Mouse (Mus musculus) embryonic facial prominence, embryonic 14.5 days (tissue): ENCODE results near the gene Cnpy1. TPM values are rescaled to one million over a fixed set of nuclear protein-coding genes. Genes with fewer than 3 reads are reported as not detected.

Source experiments
- ATAC-seq: fragments of 200-750 bp; cut with Nextera tagmentation; 2 replicates; pipeline ENCODE4 v1.8.0; 2017; ENCODE audit warnings: low read depth, moderate number of reproducible peaks, moderate TSS enrichment
- DNase-seq: peaks from one replicate; pipeline ENCODE4 v3.0.0-alpha.2; 2015; ENCODE audit warnings: low spot score
- H3K27ac ChIP-seq: fragments of 300-500 bp; sonication (generic); replicated peaks from 2 replicates; pipeline ENCODE4 v1.5.1; 2014; ENCODE audit warnings: low read depth, mild to moderate bottlenecking, low read length, moderate library complexity
- H3K27me3 ChIP-seq: fragments of 300-500 bp; sonication (generic); replicated peaks from 2 replicates; pipeline ENCODE4 v1.6.1; 2014; ENCODE audit warnings: low read length; ENCODE audit not compliant: control insufficient read depth, insufficient read depth
- H3K36me3 ChIP-seq: fragments of 300-500 bp; sonication (generic); 2 replicates; pipeline ENCODE4 v1.6.1; 2014; ENCODE audit warnings: low read length, mixed read lengths; ENCODE audit not compliant: control insufficient read depth, insufficient read depth
- H3K4me1 ChIP-seq: fragments of 300-500 bp; sonication (generic); 2 replicates; pipeline ENCODE4 v1.6.1; 2014; ENCODE audit warnings: antibody characterized with exemption, low read length; ENCODE audit not compliant: control insufficient read depth, insufficient read depth
- H3K4me2 ChIP-seq: fragments of 300-500 bp; sonication (generic); 2 replicates; pipeline ENCODE4 v1.6.1; 2014; ENCODE audit warnings: low read depth, mild to moderate bottlenecking, low read length, moderate library complexity, mixed read lengths
- H3K4me3 ChIP-seq: fragments of 300-500 bp; sonication (generic); 2 replicates; pipeline ENCODE4 v1.5.1; 2014; ENCODE audit warnings: low read depth, mild to moderate bottlenecking, low read length
- H3K9ac ChIP-seq: fragments of 300-500 bp; sonication (generic); 2 replicates; pipeline ENCODE4 v1.6.1; 2014; ENCODE audit warnings: low read depth, mild to moderate bottlenecking, low read length, moderate library complexity, mixed read lengths
- H3K9me3 ChIP-seq: fragments of 300-500 bp; sonication (generic); 2 replicates; pipeline ENCODE4 v1.6.1; 2016; ENCODE audit warnings: low read length; ENCODE audit not compliant: control insufficient read depth
- WGBS: fragments of 180-500 bp; shearing (Covaris S2); extraction: QIAGEN DNeasy Blood & Tissue Kit; methylation state at CpG from one replicate; pipeline ENCODE4 v1.1.7; 2014; 5-methylcytosine and 5-hydroxymethylcytosine counted together
- polyA plus RNA-seq: library from polyadenylated mRNA; unstranded; fragments of >200 nt; fragmentation: Nextera tagmentation; extraction: Ambion mirVana; gene quantifications from 2 replicates; pipeline ENCODE4 v1.2.1, GENCODE M21; 2014

Cnpy1 gene
- polyA plus RNA-seq, 1 experiment from 2014 or later: 1.7 TPM

DNA sequence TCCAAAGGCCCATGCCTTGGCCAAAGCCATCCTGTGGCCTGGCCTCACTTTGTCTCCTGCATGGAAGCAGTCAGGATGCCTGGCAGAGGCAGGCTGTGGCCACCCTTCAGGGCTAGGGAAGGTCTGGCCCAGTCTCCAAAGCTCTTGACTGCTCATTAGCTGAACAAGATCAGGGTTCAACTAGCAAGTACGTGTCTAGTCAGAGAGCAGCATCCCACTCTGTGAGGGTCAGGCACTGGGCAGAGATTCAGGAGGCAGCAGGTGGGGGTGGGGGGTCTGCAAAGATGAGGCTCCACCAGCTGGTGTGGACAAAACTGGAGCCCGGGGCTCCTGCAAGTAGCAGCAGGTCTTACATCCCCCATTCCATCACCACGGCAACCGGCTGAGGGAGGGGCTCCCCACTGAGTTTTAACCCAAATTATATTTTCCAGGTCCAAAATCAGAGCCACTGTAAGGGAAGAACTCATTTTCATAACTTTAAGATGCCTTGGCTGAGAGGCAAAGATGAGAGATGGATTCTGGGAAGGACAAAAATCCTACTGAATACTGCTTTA is 5.7 kb upstream of the Cnpy1 start:
- Histone ChIP-seq H3K27ac (no peak overlapping the region), H3K4me3 (no peak overlapping the region), H3K9me3 (no peaks in the 10 kb centered on the region), H3K4me1 (no peaks in the 10 kb centered on the region), H3K27me3 (no peaks in the 10 kb centered on the region), H3K9ac (no peak overlapping the region), H3K36me3 (no peaks in the 10 kb centered on the region), H3K4me2 (no peak overlapping the region)
- WGBS: 42% methylated on average over 4 of the region's 4 CpGs
- 0 out of 2 replicates have a peak, but pooled peaks have one; percentile 30 for ATAC-seq
- DNase-seq: peak; percentile 22

DNA sequence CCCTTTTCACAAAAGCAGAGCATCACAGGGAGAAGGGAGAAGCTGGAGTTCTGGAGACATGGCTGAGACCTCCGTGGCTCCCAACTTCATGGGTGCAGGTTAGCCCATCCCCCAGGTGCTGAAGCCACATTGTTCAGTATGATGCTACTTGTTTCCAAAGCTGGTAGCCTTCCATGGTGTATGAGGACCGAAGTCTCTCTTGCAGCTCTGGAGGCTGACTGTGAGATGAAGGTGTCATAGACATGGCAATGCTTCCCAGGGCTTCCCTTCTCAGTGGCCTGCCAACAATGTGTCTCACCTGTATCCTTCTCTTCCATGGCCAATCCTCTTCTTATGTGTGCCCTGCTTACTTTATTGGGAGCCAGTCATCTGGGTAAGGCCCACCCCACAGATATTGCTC is 4.9 kb upstream of the Cnpy1 start:
- Histone ChIP-seq H3K4me3 (no peak overlapping the region), H3K9me3 (no peaks in the 10 kb centered on the region), H3K4me1 (no peaks in the 10 kb centered on the region), H3K27me3 (no peaks in the 10 kb centered on the region), H3K4me2 (no peak overlapping the region), H3K9ac (no peak overlapping the region), H3K27ac (no peak overlapping the region), H3K36me3 (no peaks in the 10 kb centered on the region)
- ATAC-seq: no peak
- 83% methylated on average over 2 of the region's 2 CpGs for whole genome bisulfite sequencing
- DNase-seq: no peak

DNA sequence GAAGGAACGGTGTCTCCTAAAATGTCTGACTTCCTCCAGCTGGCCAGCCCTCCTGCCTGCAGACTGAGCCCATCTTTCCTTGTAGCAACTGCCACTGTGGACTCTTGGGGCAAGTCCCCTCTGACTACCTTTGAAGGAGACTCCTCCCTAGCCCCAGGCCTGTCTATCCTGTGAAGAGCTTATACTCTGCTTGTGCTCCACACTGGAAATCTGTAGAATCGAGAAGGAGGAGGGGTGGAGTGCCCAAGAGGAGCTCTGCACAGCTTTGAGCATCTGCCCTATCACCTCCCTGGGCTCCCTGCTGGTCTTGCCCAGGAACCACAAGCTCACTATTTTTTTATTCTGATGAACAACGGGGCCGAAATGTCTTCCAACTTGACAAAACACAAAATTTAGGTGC is 485 bp downstream of the Cnpy1 start:
- no peak for ATAC-seq

DNA sequence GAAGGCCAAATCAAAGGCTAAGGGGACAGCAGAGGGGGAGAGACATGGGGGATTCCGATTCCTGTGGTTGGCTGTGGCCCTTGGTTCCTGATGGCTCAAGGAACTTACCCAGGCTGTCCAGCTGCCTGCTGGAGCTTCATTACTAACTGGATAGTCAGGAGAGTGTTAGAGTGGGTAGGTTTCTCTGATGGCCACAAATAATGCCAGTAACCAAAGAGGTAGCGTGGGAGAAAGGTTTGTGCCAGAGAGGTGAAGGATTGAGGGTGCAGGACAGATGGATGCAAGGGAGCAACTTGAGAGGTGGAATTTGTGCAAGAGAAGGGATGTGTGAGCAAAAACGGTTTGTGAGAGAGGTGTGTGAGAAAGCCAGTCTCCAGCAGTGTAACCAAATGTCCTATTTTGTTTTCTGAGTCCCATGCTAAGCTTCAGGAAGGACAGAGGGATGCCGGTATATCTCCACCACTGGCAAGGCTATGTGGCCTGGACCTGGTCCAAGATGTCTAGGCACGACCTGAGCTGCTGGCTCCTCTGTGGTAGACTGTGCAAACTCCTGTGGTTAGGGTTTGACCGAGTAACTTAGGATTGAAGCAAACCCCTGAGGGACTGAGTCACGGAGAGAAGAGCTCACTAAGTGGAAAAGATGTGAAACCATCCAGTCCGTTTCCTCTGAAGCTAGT is 2.0 kb downstream of the Cnpy1 start:
- ATAC-seq (no peak), DNase-seq (no peak)
- Histone ChIP-seq H3K4me2 (no peak overlapping the region), H3K4me1 (no peaks in the 10 kb centered on the region), H3K9me3 (no peaks in the 10 kb centered on the region), H3K27ac (no peak overlapping the region), H3K9ac (no peak overlapping the region), H3K4me3 (no peak overlapping the region), H3K36me3 (no peaks in the 10 kb centered on the region), H3K27me3 (no peaks in the 10 kb centered on the region)
- 64% methylated on average over 8 of the region's 8 CpGs for WGBS

More for the DNA sequence above, 485 bp downstream of the Cnpy1 start:
- H3K4me2 ChIP-seq: no peak overlapping the region
- no peaks in the 10 kb centered on the region for H3K9me3 ChIP-seq
- 52% methylated on average over 4 of the region's 4 CpGs for WGBS
- H3K36me3 ChIP-seq: no peaks in the 10 kb centered on the region
- no peak for DNase-seq
- no peak overlapping the region for H3K27ac ChIP-seq
- H3K4me1 ChIP-seq: no peaks in the 10 kb centered on the region
- no peaks in the 10 kb centered on the region for H3K27me3 ChIP-seq
- no peak overlapping the region for H3K4me3 ChIP-seq
- no peak overlapping the region for H3K9ac ChIP-seq

DNA sequence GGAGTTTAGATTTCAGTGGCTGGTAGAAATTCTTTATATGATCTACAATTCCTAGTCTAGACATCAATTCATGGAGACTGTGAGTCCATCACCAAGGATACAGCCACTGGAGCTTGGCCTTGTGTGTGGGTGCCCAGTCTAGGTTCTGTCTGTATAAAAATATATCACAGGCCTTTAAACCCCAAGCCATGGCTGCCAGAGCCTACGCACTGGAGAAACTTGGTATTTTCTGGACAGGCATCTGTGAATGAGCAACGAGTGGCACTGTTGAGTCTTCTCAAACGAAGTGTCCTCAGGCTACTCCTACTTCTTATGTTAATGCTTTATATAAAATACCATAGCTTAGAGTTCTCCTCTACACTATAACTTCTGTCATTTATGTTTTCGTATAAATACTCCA is 4.2 kb downstream of the Cnpy1 start:
- Histone ChIP-seq H3K4me2 (no peak overlapping the region), H3K27me3 (no peaks in the 10 kb centered on the region), H3K9me3 (no peaks in the 10 kb centered on the region), H3K4me1 (no peaks in the 10 kb centered on the region), H3K36me3 (no peaks in the 10 kb centered on the region), H3K4me3 (no peak overlapping the region), H3K9ac (no peak overlapping the region), H3K27ac (no peak overlapping the region)
- DNase-seq (no peak), ATAC-seq (no peak)
- 79% methylated on average over 4 of the region's 4 CpGs for WGBS

DNA sequence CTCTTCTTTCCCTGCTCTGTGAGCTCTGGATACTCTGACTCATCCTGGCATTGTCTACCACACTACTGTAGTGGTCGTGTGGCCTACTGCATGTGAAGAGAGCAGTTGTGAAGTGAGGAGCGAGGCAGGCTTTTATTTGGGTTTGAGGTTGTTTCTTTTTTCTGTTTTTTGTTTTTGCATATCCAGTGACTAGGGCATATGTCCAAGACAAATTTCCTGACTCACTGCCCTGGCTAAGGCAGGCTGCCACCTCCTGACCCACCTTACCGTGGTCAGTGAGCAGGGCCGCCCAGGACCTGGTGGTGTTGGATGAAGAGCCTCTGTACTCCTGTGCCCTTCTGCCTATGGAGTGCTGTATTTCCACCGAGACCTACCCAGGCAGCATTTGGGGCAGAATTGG is 5.8 kb downstream of the Cnpy1 start:
- Histone ChIP-seq H3K27ac (no peak overlapping the region), H3K4me2 (no peak overlapping the region), H3K4me3 (no peak overlapping the region), H3K9me3 (no peaks in the 10 kb centered on the region), H3K9ac (no peak overlapping the region), H3K27me3 (no peaks in the 10 kb centered on the region), H3K4me1 (no peaks in the 10 kb centered on the region), H3K36me3 (no peaks in the 10 kb centered on the region)
- no peak for ATAC-seq
- no peak for DNase-seq
- 78% methylated on average over 5 of the region's 5 CpGs for WGBS

DNA sequence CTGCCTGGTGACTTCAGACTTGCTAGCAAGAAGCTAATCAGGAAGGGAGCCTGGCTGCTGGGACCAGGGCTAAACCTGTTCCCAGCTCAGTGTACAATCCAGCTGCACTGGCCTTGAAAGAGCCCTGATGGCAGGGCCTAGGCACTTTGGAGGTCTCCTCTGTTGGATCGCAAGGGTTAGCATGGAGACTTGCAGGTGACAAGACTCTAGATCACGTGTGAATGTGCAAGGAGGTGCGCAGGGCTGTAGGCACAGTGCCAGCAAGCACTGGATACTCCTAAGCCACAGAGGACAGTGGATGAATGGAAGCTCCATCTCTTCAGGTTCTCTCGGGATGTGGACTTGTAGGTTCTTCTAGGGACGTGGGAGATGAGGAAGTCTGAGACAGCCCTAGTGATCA is 6.7 kb downstream of the Cnpy1 start:
- Histone ChIP-seq H3K4me3 (no peak overlapping the region), H3K4me1 (no peaks in the 10 kb centered on the region), H3K9me3 (no peaks in the 10 kb centered on the region), H3K27ac (no peak overlapping the region), H3K4me2 (no peak overlapping the region), H3K9ac (no peak overlapping the region), H3K27me3 (no peaks in the 10 kb centered on the region), H3K36me3 (no peaks in the 10 kb centered on the region)
- ATAC-seq (no peak), DNase-seq (no peak)
- WGBS: 85% methylated on average over 5 of the region's 5 CpGs

DNA sequence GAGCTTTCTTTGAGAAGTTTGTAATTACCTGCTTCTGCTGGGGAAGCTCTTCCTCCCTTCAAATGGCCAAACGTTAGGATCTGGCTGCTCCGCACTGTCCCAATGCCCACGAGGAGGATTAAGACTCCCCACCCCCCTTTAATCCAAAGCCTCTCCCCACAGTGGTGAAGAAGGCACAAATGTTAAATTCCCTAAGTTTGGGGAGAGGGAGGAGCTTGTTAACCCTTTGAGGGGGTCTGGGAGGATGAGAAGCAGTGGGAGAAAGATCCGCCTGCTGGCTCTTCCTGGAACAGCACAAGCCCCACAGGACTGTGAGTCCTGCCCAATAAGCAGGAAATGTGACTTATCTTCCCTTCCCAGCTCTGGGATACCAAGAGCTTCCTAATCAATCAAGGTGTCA is 7.5 kb downstream of the Cnpy1 start:
- Histone ChIP-seq H3K9ac (no peak overlapping the region), H3K9me3 (no peaks in the 10 kb centered on the region), H3K4me1 (no peaks in the 10 kb centered on the region), H3K4me2 (no peak overlapping the region), H3K4me3 (no peak overlapping the region), H3K27me3 (no peaks in the 10 kb centered on the region), H3K36me3 (no peaks in the 10 kb centered on the region), H3K27ac (no peak overlapping the region)
- WGBS: 16% methylated on average over 4 of the region's 4 CpGs
- ATAC-seq: no peak
- no peak for DNase-seq

DNA sequence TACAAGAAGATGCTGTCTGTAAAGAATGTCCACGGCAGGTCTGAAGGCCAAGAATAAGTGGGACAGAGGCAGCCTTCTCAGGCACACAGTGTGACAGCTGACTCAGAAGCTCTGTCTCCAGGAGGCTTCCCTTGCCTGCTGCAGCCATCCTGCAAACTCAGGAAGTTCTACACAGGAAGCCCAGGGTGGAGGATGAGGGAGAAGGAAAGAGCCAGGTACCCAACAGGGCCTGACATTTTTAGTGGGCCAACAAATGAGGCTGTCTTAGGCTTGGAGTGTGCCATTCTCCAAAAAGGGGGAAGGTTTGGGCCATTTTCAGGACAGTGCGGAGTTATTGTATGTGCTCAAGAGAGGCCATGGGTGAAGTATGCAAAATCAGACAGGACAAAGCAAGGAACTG is 7.9 kb downstream of the Cnpy1 start:
- WGBS: 81% methylated on average over 2 of the region's 2 CpGs
- Histone ChIP-seq H3K4me2 (no peak overlapping the region), H3K9me3 (no peaks in the 10 kb centered on the region), H3K9ac (no peak overlapping the region), H3K27me3 (no peaks in the 10 kb centered on the region), H3K27ac (no peak overlapping the region), H3K4me1 (no peaks in the 10 kb centered on the region), H3K36me3 (no peaks in the 10 kb centered on the region), H3K4me3 (no peak overlapping the region)
- no peak for ATAC-seq
- DNase-seq: no peak
